Mouse (Mus musculus): ENCODE data around the gene Piga.

DNA sequence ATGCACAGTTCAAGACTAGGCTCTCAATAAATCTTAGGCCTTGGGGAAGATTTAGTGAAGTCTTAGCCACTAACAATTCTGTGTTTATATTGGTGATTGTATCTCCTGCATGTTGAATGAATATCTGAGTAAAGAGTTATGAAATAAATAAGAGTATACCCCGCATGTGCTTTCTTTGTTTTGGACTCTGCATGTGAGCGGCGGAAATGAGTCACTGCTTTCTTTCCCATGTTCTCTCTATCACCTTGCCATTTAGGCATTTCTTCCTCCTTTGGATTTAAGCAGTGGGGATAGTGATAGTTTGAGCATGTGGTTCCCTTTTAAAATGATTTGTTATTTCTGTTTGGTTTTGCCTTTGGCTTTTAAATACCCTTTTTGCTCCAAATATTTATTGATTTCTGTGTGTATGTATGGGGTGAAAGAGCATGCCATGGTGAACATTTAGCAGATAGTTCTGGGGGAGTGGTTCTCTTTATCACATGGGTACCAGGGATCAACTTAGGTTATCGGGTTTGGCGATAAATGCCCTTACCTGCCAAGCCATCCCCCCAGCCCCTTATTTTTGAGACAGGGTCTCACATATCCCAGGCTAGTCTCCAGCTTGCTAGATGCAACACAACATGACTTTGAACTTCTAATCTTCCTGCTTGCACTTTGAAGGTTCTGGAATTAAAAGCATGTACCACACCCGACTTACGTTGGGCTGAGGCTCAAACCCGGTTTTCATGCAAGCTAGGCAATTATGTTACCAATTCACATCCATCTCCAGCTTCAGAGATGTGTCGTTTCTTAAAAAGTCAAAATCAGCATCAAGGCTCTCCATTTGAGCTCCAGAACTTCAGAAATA lies 27.5 kb downstream of the Piga start:
- TF ChIP-seq E2F4 (IDR thresholded peaks at IDR 0.05; ENCODE audit: insufficient replicate concordance, low read depth, low read length) (no peak), IRF4 (IDR thresholded peaks at IDR 0.05; ENCODE audit: low read depth, low read length) (no peak), SMC3 (IDR thresholded peaks at IDR 0.05; ENCODE audit: low read depth, low read length) (no peak)

Measured in CH12.LX (cell line).